Mouse (Mus musculus) midbrain, postnatal 0 days (tissue): ENCODE measurements around the gene Tmem150c. TPM values are rescaled to one million over a fixed set of nuclear protein-coding genes. Genes with fewer than 3 reads are reported as not detected.

Source experiments
- ATAC-seq: fragments of 200-750 bp; cut with Nextera tagmentation; 2 replicates; pipeline ENCODE4 v1.8.0; 2017; ENCODE audit warnings: moderate number of reproducible peaks, mild to moderate bottlenecking, moderate TSS enrichment, moderate library complexity; ENCODE audit not compliant: low FRiP score
- DNase-seq: peaks from one replicate; pipeline ENCODE4 v3.0.0-alpha.2; 2015; ENCODE audit warnings: low spot score
- H3K27ac ChIP-seq: fragments of 300-500 bp; sonication (generic); 2 replicates; pipeline ENCODE4 v1.5.1; 2014; ENCODE audit warnings: low read depth, mild to moderate bottlenecking, low read length, mixed read lengths
- H3K27me3 ChIP-seq: fragments of 300-500 bp; sonication (generic); 2 replicates; pipeline ENCODE4 v1.6.1; 2014; ENCODE audit warnings: low read length, control low read depth, mixed read lengths; ENCODE audit not compliant: insufficient read depth
- H3K36me3 ChIP-seq: fragments of 300-500 bp; sonication (generic); 2 replicates; pipeline ENCODE4 v1.6.1; 2014; ENCODE audit warnings: low read length, control low read depth, mixed read lengths; ENCODE audit not compliant: insufficient read depth
- H3K4me1 ChIP-seq: fragments of 300-500 bp; sonication (generic); 2 replicates; pipeline ENCODE4 v1.6.1; 2014; ENCODE audit warnings: mild to moderate bottlenecking, control low read depth, antibody characterized with exemption, low read length, mixed read lengths; ENCODE audit not compliant: insufficient read depth
- H3K4me2 ChIP-seq: fragments of 300-500 bp; sonication (generic); 2 replicates; pipeline ENCODE4 v1.6.1; 2014; ENCODE audit warnings: low read depth, mild to moderate bottlenecking, low read length, mixed read lengths; ENCODE audit not compliant: poor library complexity, severe bottlenecking
- H3K4me3 ChIP-seq: fragments of 300-500 bp; sonication (generic); 2 replicates; pipeline ENCODE4 v1.5.1; 2014; ENCODE audit warnings: low read depth, mild to moderate bottlenecking, low read length, moderate library complexity
- H3K9ac ChIP-seq: fragments of 300-500 bp; sonication (generic); replicated peaks from 2 replicates; pipeline ENCODE4 v1.6.1; 2014; ENCODE audit warnings: mild to moderate bottlenecking, low read length, moderate library complexity, mixed read lengths; ENCODE audit not compliant: poor library complexity, severe bottlenecking
- H3K9me3 ChIP-seq: fragments of 300-500 bp; sonication (generic); 2 replicates; pipeline ENCODE4 v1.6.1; 2016; ENCODE audit warnings: low read length, control low read depth
- CTCF ChIP-seq: IDR thresholded peaks from 2 replicates; pipeline ENCODE4 v1.5.1; 2016; ENCODE audit warnings: antibody characterized with exemption, mild to moderate bottlenecking
- WGBS: fragments of 180-500 bp; shearing (Covaris S2); extraction: QIAGEN DNeasy Blood & Tissue Kit; methylation state at CpG from one replicate; pipeline ENCODE4 v1.1.7; 2014; 5-methylcytosine and 5-hydroxymethylcytosine counted together
- polyA plus RNA-seq: library from polyadenylated mRNA; unstranded; fragments of >200 nt; fragmentation: Nextera tagmentation; extraction: Ambion mirVana; gene quantifications from 2 replicates; pipeline ENCODE4 v1.2.1, GENCODE M21; 2015
- total RNA-seq: library from RNA; depleted of rRNA; stranded (reverse); fragments of >200 nt; gene quantifications from 2 replicates; pipeline ENCODE4 v1.2.3, GENCODE M21; 2014

Tmem150c gene
- total and polyA plus RNA-seq, 2 experiments from 2014 or later, result 49.1 to 63.7 TPM

DNA sequence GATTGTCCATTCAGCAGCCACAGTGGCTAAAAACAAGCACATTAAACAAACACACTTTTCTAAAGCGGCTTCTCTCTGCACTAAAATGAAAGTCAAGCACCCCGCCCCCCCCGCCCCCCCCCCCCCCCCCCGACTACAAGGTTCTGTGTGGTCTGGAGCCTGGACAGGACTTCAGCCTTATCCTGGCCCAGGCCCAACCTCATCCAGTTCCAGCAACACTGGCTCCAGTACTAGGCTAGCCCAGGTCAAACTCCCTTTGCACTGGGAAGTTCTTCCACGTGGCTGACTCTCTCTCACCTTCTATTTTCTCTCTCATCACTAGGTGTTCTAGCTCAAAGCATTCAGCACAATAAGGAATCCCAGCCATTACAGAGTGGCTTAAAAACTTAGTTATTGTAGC, 17.9 kb upstream of the Tmem150c start:
- no peak for TF ChIP-seq CTCF
- Histone ChIP-seq H3K4me3 (no peak overlapping the region), H3K9me3 (no peaks in the 10 kb centered on the region), H3K9ac (no peak overlapping the region), H3K36me3 (no peaks in the 10 kb centered on the region), H3K4me1 (peaks cover 10% of the 10 kb centered on the region; the same call in 1 of the 2 replicates), H3K27me3 (no peaks in the 10 kb centered on the region), H3K27ac (no peak overlapping the region), H3K4me2 (no peak overlapping the region)
- ATAC-seq (no peak), DNase-seq (no peak)
- 67% methylated on average over 4 of the region's 5 CpGs for WGBS

DNA sequence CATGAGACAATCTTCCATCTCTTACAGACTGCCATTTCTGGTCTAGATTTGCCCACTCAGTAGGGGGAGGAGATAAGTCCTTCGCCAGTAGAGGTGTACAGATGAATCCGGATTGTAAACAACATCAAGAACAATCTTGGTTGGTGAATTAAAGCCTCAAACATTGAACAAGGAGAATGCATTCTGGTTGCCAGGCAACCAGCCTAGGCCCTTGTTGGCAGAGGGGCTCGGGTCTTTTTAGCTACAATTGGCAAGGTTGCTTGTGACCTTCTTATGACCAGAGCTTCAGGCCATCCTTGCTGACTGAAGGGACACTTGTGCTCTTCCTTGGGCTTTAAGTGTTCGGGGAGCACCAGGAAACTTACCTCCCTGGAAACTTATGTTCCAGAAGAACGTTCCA, 16.5 kb upstream of the Tmem150c start:
- H3K9ac ChIP-seq, result no peak overlapping the region
- H3K27ac ChIP-seq, result 0 out of 2 replicates have a peak overlapping the region, but pooled peaks have one; percentile 6
- peaks cover 10% of the 10 kb centered on the region; the same call in 1 of the 2 replicates for H3K4me1 ChIP-seq
- H3K27me3 ChIP-seq, result no peaks in the 10 kb centered on the region
- H3K4me2 ChIP-seq, result no peak overlapping the region
- no peaks in the 10 kb centered on the region for H3K36me3 ChIP-seq
- TF ChIP-seq CTCF, result no peak
- no peaks in the 10 kb centered on the region for H3K9me3 ChIP-seq
- ATAC-seq, result no peak
- no peak overlapping the region for H3K4me3 ChIP-seq
- DNase-seq, result peak; percentile 69
- WGBS, result 38% methylated on average over 5 of the region's 5 CpGs

DNA sequence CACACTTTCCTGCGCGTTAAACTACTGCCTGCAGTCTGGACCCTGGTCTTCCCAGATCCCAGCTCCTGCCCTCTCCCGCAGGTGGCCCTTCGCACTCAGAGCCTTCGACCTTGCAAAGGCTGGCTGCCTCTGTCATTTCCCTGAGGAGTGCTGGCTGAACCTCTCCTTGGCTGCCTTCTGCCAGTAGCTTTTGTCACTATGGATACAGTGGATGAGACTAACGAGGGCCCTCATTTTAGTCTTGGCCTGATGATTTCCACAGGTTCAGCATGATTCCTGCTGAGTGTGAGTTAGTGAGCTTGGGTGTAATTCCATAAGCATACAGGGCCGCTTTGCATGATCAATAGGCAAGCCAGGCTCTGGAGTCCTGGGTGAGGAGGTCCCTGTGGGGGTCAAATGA, 16.0 kb upstream of the Tmem150c start:
- DNase-seq (peak; percentile 65), ATAC-seq (no peak)
- WGBS, result 67% methylated on average over 7 of the region's 7 CpGs
- Histone ChIP-seq H3K36me3 (no peaks in the 10 kb centered on the region), H3K27ac (0 out of 2 replicates have a peak overlapping the region, but pooled peaks have one; percentile 6), H3K9me3 (no peaks in the 10 kb centered on the region), H3K4me2 (no peak overlapping the region), H3K4me3 (no peak overlapping the region), H3K9ac (no peak overlapping the region), H3K4me1 (peaks cover 10% of the 10 kb centered on the region; the same call in 1 of the 2 replicates), H3K27me3 (no peaks in the 10 kb centered on the region)
- no peak for TF ChIP-seq CTCF

DNA sequence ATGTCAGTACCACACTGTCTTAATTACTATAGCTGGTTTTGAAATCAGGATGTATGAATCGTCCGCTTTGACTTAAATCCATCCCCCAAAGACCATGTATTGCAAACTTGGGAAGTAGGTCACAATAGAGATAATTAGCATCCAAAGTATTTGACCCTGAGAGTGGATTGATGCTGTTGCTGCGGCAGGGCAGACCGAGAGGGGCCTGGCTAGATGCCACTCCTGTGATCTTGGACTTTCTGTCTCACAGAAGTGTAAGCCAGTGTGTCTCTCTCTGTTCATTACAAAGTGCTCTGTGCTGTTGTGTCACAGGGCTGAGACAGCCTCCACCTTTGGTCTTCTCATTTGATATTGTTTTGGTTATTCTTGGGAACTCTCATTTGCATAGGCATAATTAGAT, 12.5 kb upstream of the Tmem150c start:
- DNase-seq (no peak), ATAC-seq (no peak)
- WGBS, result 41% methylated on average over 4 of the region's 4 CpGs

DNA sequence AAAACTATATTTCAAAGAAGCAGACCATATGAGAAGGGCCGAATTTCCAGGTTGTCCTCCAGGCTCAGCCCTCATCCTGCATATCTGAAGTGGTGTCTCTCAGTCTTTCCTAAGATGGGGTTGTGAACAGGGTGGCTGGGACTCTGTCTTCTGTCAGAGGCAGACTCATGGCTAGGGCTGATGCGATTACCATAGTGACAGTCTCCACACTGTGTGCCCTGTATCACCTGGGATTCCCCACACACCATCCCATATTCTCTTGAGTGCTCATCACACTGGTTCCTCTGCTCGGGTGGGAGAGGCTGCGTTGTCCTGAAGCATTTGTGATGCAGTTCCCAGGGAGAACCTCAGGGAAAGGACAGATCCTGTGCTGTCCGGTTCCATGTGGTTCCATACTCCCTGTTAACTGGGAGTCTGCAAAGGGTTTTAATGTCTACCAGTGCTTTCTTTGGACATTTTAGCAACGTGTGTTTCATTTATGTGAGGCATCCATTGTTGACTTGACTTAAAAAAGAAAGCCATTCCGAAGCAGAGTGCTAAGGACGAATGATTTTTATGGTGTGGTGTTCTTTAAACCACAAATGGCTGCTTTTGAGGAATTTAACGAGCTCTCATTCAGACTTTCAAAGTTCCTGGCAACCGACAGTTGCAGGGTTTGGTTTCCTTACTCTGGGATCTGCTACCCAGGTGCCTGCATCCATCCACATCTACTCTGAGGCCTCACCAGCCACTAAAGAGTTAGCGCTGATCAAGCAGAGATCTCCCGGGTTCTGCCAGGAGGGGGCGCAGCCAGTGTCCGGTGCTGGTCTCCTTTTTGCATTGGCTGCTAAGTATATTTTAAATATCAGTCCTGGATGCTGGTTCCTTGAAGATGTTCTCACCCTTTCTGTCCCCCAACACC, 7.2 kb upstream of the Tmem150c start:
- ATAC-seq, result no peak
- peak; percentile 48 for TF ChIP-seq CTCF
- Histone ChIP-seq H3K9ac (no peak overlapping the region), H3K27me3 (no peaks in the 10 kb centered on the region), H3K27ac (no peak overlapping the region), H3K36me3 (no peaks in the 10 kb centered on the region), H3K4me1 (no peaks in the 10 kb centered on the region), H3K9me3 (no peaks in the 10 kb centered on the region), H3K4me2 (no peak overlapping the region), H3K4me3 (no peak overlapping the region)
- WGBS, result 52% methylated on average over 14 of the region's 14 CpGs
- DNase-seq, result no peak

More for the DNA sequence above, 12.5 kb upstream of the Tmem150c start:
- Histone ChIP-seq H3K27ac (no peak overlapping the region), H3K36me3 (no peaks in the 10 kb centered on the region), H3K27me3 (no peaks in the 10 kb centered on the region), H3K9ac (no peak overlapping the region), H3K4me1 (peaks cover 10% of the 10 kb centered on the region; the same call in 1 of the 2 replicates), H3K4me3 (no peak overlapping the region), H3K9me3 (no peaks in the 10 kb centered on the region), H3K4me2 (no peak overlapping the region)
- no peak for TF ChIP-seq CTCF

DNA sequence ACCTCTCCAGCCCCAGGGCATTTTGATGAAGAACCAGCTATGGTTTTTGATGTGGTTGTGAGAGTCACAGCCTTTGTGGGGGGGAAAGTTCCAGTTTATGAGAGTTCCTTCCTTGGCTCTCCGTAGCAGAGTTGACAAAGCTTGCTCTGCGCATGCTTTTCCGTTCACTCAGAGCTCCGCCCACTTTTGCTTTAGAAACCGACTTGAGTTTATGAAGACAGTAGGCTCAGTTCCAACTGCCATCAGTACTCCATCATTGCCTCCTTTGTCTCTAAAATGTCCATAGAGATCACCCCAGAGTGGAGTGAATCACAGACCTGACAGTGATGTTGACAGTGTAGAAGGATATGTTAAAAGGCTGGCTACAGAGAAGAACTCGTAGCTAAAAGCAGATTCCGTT, 3.8 kb upstream of the Tmem150c start:
- H3K27ac ChIP-seq, result no peak overlapping the region
- no peak overlapping the region for H3K4me3 ChIP-seq
- H3K4me1 ChIP-seq, result no peaks in the 10 kb centered on the region; the same call in 1 of the 2 replicates
- H3K27me3 ChIP-seq, result no peaks in the 10 kb centered on the region
- no peak for TF ChIP-seq CTCF
- DNase-seq (no peak), ATAC-seq (no peak)
- H3K36me3 ChIP-seq, result no peaks in the 10 kb centered on the region
- 71% methylated on average over 7 of the region's 7 CpGs for WGBS
- H3K4me2 ChIP-seq, result no peak overlapping the region
- H3K9me3 ChIP-seq, result no peaks in the 10 kb centered on the region
- no peak overlapping the region for H3K9ac ChIP-seq
